Mouse (Mus musculus) kidney, adult 2 months (tissue): ENCODE data around the gene Nfkbia.

ENCODE experiments used
- CTCF ChIP-seq: fragments of 200-500 bp; conservative IDR thresholded peaks from 2 replicates; pipeline ENCODE4 v1.5.1; 2011; ENCODE audit warnings: low read depth, mild to moderate bottlenecking, control low read depth, low read length, moderate library complexity, mixed read lengths; ENCODE audit not compliant: insufficient read depth, insufficient read length
- POLR2A ChIP-seq: fragments of 200-500 bp; IDR thresholded peaks from one replicate; pipeline ENCODE4 v1.6.1; 2011; ENCODE audit warnings: low read depth, low read length, control low read depth

GRCm38 (mm10) chr12:55526983-55527752 lies 34.7 kb upstream of the Nfkbia start:
- TF ChIP-seq CTCF (no peak), POLR2A (no peak)
